Mouse (Mus musculus) heart, embryonic 12.5 days (tissue): ENCODE data around the gene Enkd1. TPM values are rescaled to one million over a fixed set of nuclear protein-coding genes. Genes with fewer than 3 reads are reported as not detected.

Experiments used
- polyA plus RNA-seq: library from polyadenylated mRNA; unstranded; fragments of >200 nt; fragmentation: Nextera tagmentation; extraction: Ambion mirVana; gene quantifications from 2 replicates; pipeline ENCODE4 v1.2.1, GENCODE M21; 2016

Enkd1 gene
- polyA plus RNA-seq, 1 experiment from 2014 or later, result 13.5 TPM

Other genes starting within 250 kb of the Enkd1 start
- 13.8 and 14.4 TPM in 2 replicates for gene Tppp3, start 236.7 kb downstream of the Enkd1 start, polyA plus RNA-seq
- gene Zdhhc1, start 211.3 kb downstream of the Enkd1 start, polyA plus RNA-seq, result 23.1 and 23.3 TPM in 2 replicates
- gene Hsd11b2, start 189.5 kb downstream of the Enkd1 start, polyA plus RNA-seq, result 1.7 and 1.9 TPM in 2 replicates
- 51.4 and 52.9 TPM in 2 replicates for gene Atp6v0d1, start 142.2 kb downstream of the Enkd1 start, polyA plus RNA-seq
- gene Ripor1, start 103.0 kb downstream of the Enkd1 start, polyA plus RNA-seq, result 32.8 and 33.4 TPM in 2 replicates
- 66.1 and 75.9 TPM in 2 replicates for gene Ctcf, start 71.6 kb downstream of the Enkd1 start, polyA plus RNA-seq
- 0.51 and 0.64 TPM in 2 replicates for gene Agrp, start 70.8 kb downstream of the Enkd1 start, polyA plus RNA-seq
- 0.45 and 0.54 TPM in 2 replicates for gene Carmil2, start 21.9 kb downstream of the Enkd1 start, polyA plus RNA-seq
- 37.6 and 38.1 TPM in 2 replicates for gene Acd, start 7.1 kb downstream of the Enkd1 start, polyA plus RNA-seq
- 14.0 and 14.5 TPM in 2 replicates for gene Pard6a, start 7.1 kb downstream of the Enkd1 start, polyA plus RNA-seq
- gene 4933405L10Rik, start 555 bp downstream of the Enkd1 start, polyA plus RNA-seq, result not detected in 2 replicates
- 10.2 and 10.9 TPM in 2 replicates for gene Gfod2, start 50.5 kb upstream of the Enkd1 start, polyA plus RNA-seq
- 11.0 and 11.3 TPM in 2 replicates for gene Ranbp10, start 119.1 kb upstream of the Enkd1 start, polyA plus RNA-seq
- 0.14 and 0.15 TPM in 2 replicates for gene Tsnaxip1, start 119.5 kb upstream of the Enkd1 start, polyA plus RNA-seq
- 42.8 and 46.9 TPM in 2 replicates for gene Cenpt, start 145.1 kb upstream of the Enkd1 start, polyA plus RNA-seq
- gene Thap11, start 146.9 kb upstream of the Enkd1 start, polyA plus RNA-seq, result 53.8 and 59.3 TPM in 2 replicates
- gene Nutf2, start 152.4 kb upstream of the Enkd1 start, polyA plus RNA-seq, result 201 and 224 TPM in 2 replicates
- 42.2 and 43.9 TPM in 2 replicates for gene Edc4, start 172.7 kb upstream of the Enkd1 start, polyA plus RNA-seq
- gene Nrn1l, start 185.4 kb upstream of the Enkd1 start, polyA plus RNA-seq, result 0.31 and 0.35 TPM in 2 replicates
- gene Pskh1, start 192.2 kb upstream of the Enkd1 start, polyA plus RNA-seq, result 27.1 and 27.4 TPM in 2 replicates
- 0.73 and 1.1 TPM in 2 replicates for gene Ctrl, start 225.7 kb upstream of the Enkd1 start, polyA plus RNA-seq
- gene Psmb10, start 230.2 kb upstream of the Enkd1 start, polyA plus RNA-seq, result 45.2 and 49.1 TPM in 2 replicates
- gene Lcat, start 235.2 kb upstream of the Enkd1 start, polyA plus RNA-seq, result 2.0 and 2.3 TPM in 2 replicates